Mouse (Mus musculus) liver, adult 2 months (tissue): ENCODE measurements around the gene Lmf2.

Experiments
- CTCF ChIP-seq: fragments of 200-500 bp; IDR thresholded peaks from 2 replicates; pipeline ENCODE4 v1.5.1; 2011; ENCODE audit warnings: low read depth, low read length, control low read depth
- POLR2A ChIP-seq: fragments of 200-500 bp; IDR thresholded peaks from 2 replicates; pipeline ENCODE4 v1.6.1; 2011; ENCODE audit warnings: low read length, control low read depth; ENCODE audit not compliant: insufficient read depth; ENCODE audit errors: extremely low read depth

DNA sequence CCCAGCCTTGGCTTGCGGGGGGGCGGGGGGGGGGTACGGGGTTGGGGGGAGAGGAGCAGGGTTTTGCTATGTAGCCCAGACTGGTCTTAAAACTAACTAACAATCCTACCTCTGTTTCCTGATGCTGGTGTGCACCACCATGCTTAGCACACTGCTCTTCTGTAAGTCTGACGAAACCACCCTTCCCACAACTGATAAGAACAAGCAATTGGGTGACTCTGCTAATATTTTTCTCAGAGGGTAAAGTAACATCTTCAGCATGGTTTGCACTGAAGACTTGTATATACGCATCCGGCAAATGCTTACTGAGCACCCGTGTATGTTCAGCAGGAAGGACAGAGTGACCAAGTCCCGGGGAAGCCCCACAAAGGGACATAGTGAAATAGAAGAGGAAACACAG, 34.2 kb downstream of the Lmf2 start:
- no peak for TF ChIP-seq CTCF
- no peak for TF ChIP-seq POLR2A
